Mouse (Mus musculus): ENCODE data around the gene Entpd7.

Gene Entpd7

GRCm38 (mm10) chr19:43724194-43724593, 34.7 kb downstream of the Entpd7 start:
- no peak for DNase-seq (ENCODE audit: low spot score in 2 of 2)

GRCm38 (mm10) chr19:43724821-43725220, 35.3 kb downstream of the Entpd7 start:
- DNase-seq (ENCODE audit: low spot score in 2 of 2), result no peak

- DNase-seq (ENCODE audit: low spot score in 2 of 2), result no peak
These were observed 37.2 kb downstream of the Entpd7 start for GRCm38 (mm10) chr19:43726510-43727146.

- peak in 1 of 2 experiments; percentile 28 for DNase-seq (ENCODE audit: low spot score in 2 of 2)
These were observed 40.0 kb downstream of the Entpd7 start for GRCm38 (mm10) chr19:43729296-43730036.

- no peak for DNase-seq (ENCODE audit: low spot score in 2 of 2)
These were observed 40.6 kb downstream of the Entpd7 start for GRCm38 (mm10) chr19:43730037-43730428.

GRCm38 (mm10) chr19:43731157-43731556, 41.7 kb downstream of the Entpd7 start:
- DNase-seq (ENCODE audit: low spot score in 2 of 2), result no peak

GRCm38 (mm10) chr19:43738409-43738808, 48.9 kb downstream of the Entpd7 start:
- DNase-seq (ENCODE audit: low spot score in 2 of 2), result no peak

- no peak for DNase-seq (ENCODE audit: low spot score in 2 of 2)
These were observed 53.9 kb downstream of the Entpd7 start for GRCm38 (mm10) chr19:43743401-43743800.

- DNase-seq (ENCODE audit: low spot score in 2 of 2), result no peak
These were observed 56.3 kb downstream of the Entpd7 start for GRCm38 (mm10) chr19:43745740-43746139.

GRCm38 (mm10) chr19:43747877-43748276, 58.4 kb downstream of the Entpd7 start:
- DNase-seq (ENCODE audit: low spot score in 2 of 2), result no peak

- DNase-seq (ENCODE audit: low spot score in 2 of 2), result no peak
These were observed 60.5 kb downstream of the Entpd7 start for GRCm38 (mm10) chr19:43750008-43750407.

GRCm38 (mm10) chr19:43752489-43753225, 63.2 kb downstream of the Entpd7 start, which contains the start of the genes Cutc and Cox15:
TSS of gene Cutc (plus strand) at chr19:43752996.
TSS of gene Cox15 (minus strand) at chr19:43753000.
- DNase-seq (ENCODE audit: low spot score in 2 of 2), result peak; percentile 97 to 98

GRCm38 (mm10) chr19:43753226-43753835, 63.9 kb downstream of the Entpd7 start:
- DNase-seq (ENCODE audit: low spot score in 2 of 2), result peak; percentile 86 to 90

- DNase-seq (ENCODE audit: low spot score in 2 of 2), result no peak
These were observed 64.8 kb downstream of the Entpd7 start for GRCm38 (mm10) chr19:43754237-43754636.

- DNase-seq (ENCODE audit: low spot score in 2 of 2), result no peak
These were observed 65.4 kb downstream of the Entpd7 start for GRCm38 (mm10) chr19:43754872-43755271.

GRCm38 (mm10) chr19:43760504-43760903, 71.0 kb downstream of the Entpd7 start:
- DNase-seq (ENCODE audit: low spot score in 2 of 2), result peak in 1 of 2 experiments; percentile 53

GRCm38 (mm10) chr19:43761543-43762256, 72.2 kb downstream of the Entpd7 start:
- no peak for DNase-seq (ENCODE audit: low spot score in 2 of 2)

- DNase-seq (ENCODE audit: low spot score in 2 of 2), result no peak
These were observed 72.9 kb downstream of the Entpd7 start for GRCm38 (mm10) chr19:43762410-43762809.

- no peak for DNase-seq (ENCODE audit: low spot score in 2 of 2)
These were observed 77.0 kb downstream of the Entpd7 start for GRCm38 (mm10) chr19:43766451-43766850.

GRCm38 (mm10) chr19:43767549-43768322, 78.3 kb downstream of the Entpd7 start:
- DNase-seq (ENCODE audit: low spot score in 2 of 2), result no peak

All from heart, adult 9 months (tissue).